Mouse (Mus musculus) right cerebral cortex, adult 18-20 months (tissue): ENCODE measurements around the gene Hs3st5.
"Not testable (repeated sequence)": the region's sequence is repeated elsewhere in the genome, so short reads cannot be mapped to it uniquely, and the experiment has no call there.

ENCODE experiments used
- DNase-seq: peaks from one replicate; pipeline ENCODE4 v3.0.0; 2022; ENCODE audit warnings: mixed read lengths

Gene Hs3st5

GRCm38 (mm10) chr10:36506727-36507555 lies at the start of gene Hs3st5:
Gene Hs3st5 (plus strand): TSS chr10:36506814.
- peak; percentile 81 for DNase-seq

- DNase-seq, result no peak
Measured at GRCm38 (mm10) chr10:36468664-36469063, 38.0 kb upstream of the Hs3st5 start.

- DNase-seq, result no peak
Measured at GRCm38 (mm10) chr10:36471135-36471534, 35.5 kb upstream of the Hs3st5 start.

GRCm38 (mm10) chr10:36474834-36475233 lies 31.8 kb upstream of the Hs3st5 start:
- no peak for DNase-seq

GRCm38 (mm10) chr10:36477543-36477942 lies 29.1 kb upstream of the Hs3st5 start:
- DNase-seq, result no peak

- no peak for DNase-seq
Measured at GRCm38 (mm10) chr10:36483362-36483761, 23.3 kb upstream of the Hs3st5 start.

GRCm38 (mm10) chr10:36484011-36484410 lies 22.6 kb upstream of the Hs3st5 start:
- DNase-seq, result no peak

GRCm38 (mm10) chr10:36484728-36485300 lies 21.8 kb upstream of the Hs3st5 start:
- DNase-seq, result no peak

- DNase-seq, result no peak
Measured at GRCm38 (mm10) chr10:36493566-36493965, 13.0 kb upstream of the Hs3st5 start.

GRCm38 (mm10) chr10:36499713-36500112 lies 6.9 kb upstream of the Hs3st5 start:
- no peak for DNase-seq

GRCm38 (mm10) chr10:36506033-36506726 lies 434 bp upstream of the Hs3st5 start:
- DNase-seq, result peak; percentile 18

- no peak for DNase-seq
Measured at GRCm38 (mm10) chr10:36507556-36507870, 899 bp downstream of the Hs3st5 start.

- DNase-seq, result no peak
Measured at GRCm38 (mm10) chr10:36507991-36508546, 1.5 kb downstream of the Hs3st5 start.

GRCm38 (mm10) chr10:36509477-36509876 lies 2.9 kb downstream of the Hs3st5 start:
- no peak for DNase-seq

GRCm38 (mm10) chr10:36523881-36524280 lies 17.3 kb downstream of the Hs3st5 start:
- DNase-seq, result peak; percentile 43

GRCm38 (mm10) chr10:36533633-36534335 lies 27.2 kb downstream of the Hs3st5 start:
- DNase-seq, result no peak

GRCm38 (mm10) chr10:36546622-36547021 lies 40.0 kb downstream of the Hs3st5 start:
- DNase-seq, result no peak

- not testable (repeated sequence) for DNase-seq
Measured at GRCm38 (mm10) chr10:36547713-36548112, 41.1 kb downstream of the Hs3st5 start.

- DNase-seq, result no peak
Measured at GRCm38 (mm10) chr10:36554057-36554456, 47.4 kb downstream of the Hs3st5 start.

GRCm38 (mm10) chr10:36554941-36555888 lies 48.6 kb downstream of the Hs3st5 start:
- no peak for DNase-seq

GRCm38 (mm10) chr10:36556128-36556527 lies 49.5 kb downstream of the Hs3st5 start:
- no peak for DNase-seq

GRCm38 (mm10) chr10:36557673-36558072 lies 51.1 kb downstream of the Hs3st5 start:
- DNase-seq, result no peak
